Mouse (Mus musculus) limb, embryonic 12.5 days (tissue): ENCODE measurements around the gene Pappa. TPM values are rescaled to one million over a fixed set of nuclear protein-coding genes. Genes with fewer than 3 reads are reported as not detected.
A peak's percentile ranks its signal among the peaks of the same experiment; 100 is the strongest.

ENCODE experiments used
- ATAC-seq: fragments of 200-750 bp; cut with Nextera tagmentation; 2 replicates; pipeline ENCODE4 v1.8.0; 2017; ENCODE audit warnings: low read depth, moderate TSS enrichment; ENCODE audit not compliant: insufficient number of reproducible peaks, insufficient read depth, low FRiP score, low TSS enrichment
- H3K27ac ChIP-seq: fragments of 300-500 bp; sonication (generic); 2 replicates; pipeline ENCODE4 v1.5.1; 2016; ENCODE audit warnings: mild to moderate bottlenecking, moderate library complexity
- H3K27me3 ChIP-seq: fragments of 300-500 bp; sonication (generic); 2 replicates; pipeline ENCODE4 v1.6.1; 2016; ENCODE audit warnings: mild to moderate bottlenecking, moderate library complexity
- H3K36me3 ChIP-seq: fragments of 300-500 bp; sonication (generic); 2 replicates; pipeline ENCODE4 v1.6.1; 2016; ENCODE audit warnings: mild to moderate bottlenecking, moderate library complexity
- H3K4me1 ChIP-seq: fragments of 300-500 bp; sonication (generic); replicated peaks from 2 replicates; pipeline ENCODE4 v1.6.1; 2016
- H3K4me2 ChIP-seq: fragments of 300-500 bp; sonication (generic); 2 replicates; pipeline ENCODE4 v1.6.1; 2016; ENCODE audit warnings: mild to moderate bottlenecking, moderate library complexity
- H3K4me3 ChIP-seq: fragments of 300-500 bp; sonication (generic); replicated peaks from 2 replicates; pipeline ENCODE4 v1.5.1; 2016; ENCODE audit warnings: mild to moderate bottlenecking
- H3K9ac ChIP-seq: fragments of 300-500 bp; sonication (generic); replicated peaks from 2 replicates; pipeline ENCODE4 v1.6.1; 2016; ENCODE audit warnings: mild to moderate bottlenecking, moderate library complexity
- H3K9me3 ChIP-seq: fragments of 300-500 bp; sonication (generic); 2 replicates; pipeline ENCODE4 v1.6.1; 2016; ENCODE audit warnings: mild to moderate bottlenecking, moderate library complexity
- WGBS: fragments of 180-500 bp; shearing (Covaris S2); methylation state at CpG from one replicate; pipeline ENCODE4 v1.1.7; 2016; 5-methylcytosine and 5-hydroxymethylcytosine counted together
- polyA plus RNA-seq: library from polyadenylated mRNA; unstranded; fragments of >200 nt; fragmentation: Nextera tagmentation; extraction: Ambion mirVana; gene quantifications from 2 replicates; pipeline ENCODE4 v1.2.1, GENCODE M21; 2016

Pappa gene
- polyA plus RNA-seq, 1 experiment from 2014 or later: 1.1 TPM

DNA sequence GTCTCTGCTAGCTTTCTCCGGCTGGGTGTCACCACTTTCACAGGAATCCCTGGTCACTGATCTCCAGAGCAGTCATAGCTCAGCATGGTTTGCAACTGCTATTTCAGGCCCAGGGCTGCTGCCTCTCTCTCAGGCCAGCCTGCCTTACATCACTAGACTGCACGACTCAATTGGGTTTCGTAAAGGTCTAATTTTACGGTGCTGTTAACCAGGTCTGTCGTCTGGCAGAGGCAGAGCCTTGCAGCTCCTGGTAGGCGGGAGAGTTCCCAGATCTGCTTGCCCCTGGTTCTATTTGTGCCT is 3.3 kb downstream of the Pappa start:
- Histone ChIP-seq H3K27ac (peak overlapping the region; percentile 87), H3K4me3 (peak overlapping the region; percentile 58; the same call in 1 of the 2 replicates), H3K4me1 (peaks cover 22% of the 10 kb centered on the region), H3K9me3 (no peaks in the 10 kb centered on the region), H3K4me2 (peak overlapping the region; percentile 80), H3K36me3 (no peaks in the 10 kb centered on the region), H3K9ac (no peak overlapping the region), H3K27me3 (peaks cover 27% of the 10 kb centered on the region)
- 3% methylated on average over 6 of the region's 6 CpGs for WGBS
- peak; percentile 44 for ATAC-seq

- WGBS: 54% methylated on average over 3 of the region's 3 CpGs
- no peak for ATAC-seq
- H3K4me1 ChIP-seq: peaks cover 11% of the 10 kb centered on the region
Measured at GRCm38 (mm10) chr4:65132657-65133056, 8.7 kb downstream of the Pappa start.

DNA sequence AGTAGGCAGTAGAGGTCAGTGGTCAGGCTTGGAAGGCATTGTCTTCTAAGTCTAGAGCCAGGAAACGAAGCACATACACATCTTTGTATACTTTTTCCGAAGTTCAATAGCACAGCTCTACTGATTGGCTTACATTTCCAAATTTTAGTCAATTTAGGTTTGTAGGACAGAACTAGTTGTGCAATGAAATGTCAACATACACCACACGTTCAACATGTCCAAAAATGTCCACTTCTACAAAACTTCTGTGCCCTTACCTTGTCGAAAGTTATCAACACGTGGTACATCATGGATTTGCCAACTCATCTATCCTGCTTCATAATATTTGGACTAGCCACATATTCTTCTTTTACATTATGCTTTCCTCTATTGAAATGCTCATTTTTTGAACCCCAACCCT is 10.4 kb downstream of the Pappa start:
- H3K27me3 ChIP-seq: peaks cover 10% of the 10 kb centered on the region; the same call in 1 of the 2 replicates
- H3K9ac ChIP-seq: no peak overlapping the region
- no peaks in the 10 kb centered on the region for H3K36me3 ChIP-seq
- no peaks in the 10 kb centered on the region for H3K9me3 ChIP-seq
- no peak overlapping the region for H3K4me2 ChIP-seq
- no peak for ATAC-seq
- WGBS: 90% methylated on average over 5 of the region's 5 CpGs
- H3K27ac ChIP-seq: no peak overlapping the region
- peaks cover 7% of the 10 kb centered on the region; the same call in 1 of the 2 replicates for H3K4me1 ChIP-seq
- no peak overlapping the region for H3K4me3 ChIP-seq

More at GRCm38 (mm10) chr4:65132657-65133056, 8.7 kb downstream of the Pappa start:
- no peak overlapping the region for H3K9ac ChIP-seq
- H3K27me3 ChIP-seq: peaks cover 19% of the 10 kb centered on the region
- no peak overlapping the region for H3K4me3 ChIP-seq
- no peak overlapping the region for H3K4me2 ChIP-seq
- no peaks in the 10 kb centered on the region for H3K36me3 ChIP-seq
- no peak overlapping the region for H3K27ac ChIP-seq
- no peaks in the 10 kb centered on the region for H3K9me3 ChIP-seq

GRCm38 (mm10) chr4:65135109-65135508 is 11.1 kb downstream of the Pappa start:
- ATAC-seq: no peak
- Histone ChIP-seq H3K4me3 (no peak overlapping the region), H3K9ac (no peak overlapping the region), H3K4me1 (peaks cover 7% of the 10 kb centered on the region; the same call in 1 of the 2 replicates), H3K4me2 (no peak overlapping the region), H3K36me3 (no peaks in the 10 kb centered on the region), H3K27ac (no peak overlapping the region), H3K9me3 (no peaks in the 10 kb centered on the region), H3K27me3 (peaks cover 5% of the 10 kb centered on the region; the same call in 1 of the 2 replicates)
- WGBS: 57% methylated on average over 5 of the region's 5 CpGs

- no peak overlapping the region for H3K4me2 ChIP-seq
- H3K4me3 ChIP-seq: no peak overlapping the region
- H3K4me1 ChIP-seq: peaks cover 7% of the 10 kb centered on the region; the same call in 1 of the 2 replicates
- peaks cover under 1% of the 10 kb centered on the region; the same call in 1 of the 2 replicates for H3K27me3 ChIP-seq
- no peaks in the 10 kb centered on the region for H3K36me3 ChIP-seq
- no peaks in the 10 kb centered on the region for H3K9me3 ChIP-seq
- no peak overlapping the region for H3K9ac ChIP-seq
- ATAC-seq: no peak
- 82% methylated on average over 3 of the region's 3 CpGs for WGBS
- no peak overlapping the region for H3K27ac ChIP-seq
Measured at GRCm38 (mm10) chr4:65136541-65136940, 12.6 kb downstream of the Pappa start.

DNA sequence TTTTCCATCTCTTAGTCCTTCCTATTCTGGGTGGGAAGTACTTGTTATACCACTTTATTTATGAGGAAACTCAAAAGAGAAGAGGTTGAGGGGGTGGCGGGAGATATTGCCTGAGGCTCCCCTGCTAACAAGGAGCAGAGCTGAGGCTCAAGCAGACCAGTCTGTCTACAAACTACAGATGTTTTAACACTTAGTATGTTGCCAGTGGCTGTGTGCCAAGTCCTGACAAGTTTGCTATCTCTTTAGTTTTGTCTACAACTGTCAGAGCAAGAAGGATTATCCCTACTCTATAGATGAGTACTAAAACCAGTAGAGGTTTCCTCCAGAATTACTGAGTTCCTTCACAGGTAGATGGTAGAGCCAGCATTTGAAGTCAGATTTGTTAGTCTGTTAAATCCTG is 23.0 kb downstream of the Pappa start:
- 45% methylated on average over 1 of the region's 1 CpGs for WGBS
- H3K36me3 ChIP-seq: no peaks in the 10 kb centered on the region
- no peak overlapping the region for H3K4me3 ChIP-seq
- no peak overlapping the region for H3K9ac ChIP-seq
- no peaks in the 10 kb centered on the region for H3K9me3 ChIP-seq
- H3K4me2 ChIP-seq: no peak overlapping the region
- no peak for ATAC-seq
- H3K27ac ChIP-seq: no peak overlapping the region
- H3K4me1 ChIP-seq: no peaks in the 10 kb centered on the region
- no peaks in the 10 kb centered on the region; the same call in 1 of the 2 replicates for H3K27me3 ChIP-seq

- WGBS: 81% methylated on average over 2 of the region's 2 CpGs
- Histone ChIP-seq H3K27me3 (no peaks in the 10 kb centered on the region; the same call in 1 of the 2 replicates), H3K4me1 (no peaks in the 10 kb centered on the region), H3K4me3 (no peak overlapping the region), H3K27ac (no peak overlapping the region), H3K36me3 (no peaks in the 10 kb centered on the region), H3K4me2 (no peak overlapping the region), H3K9ac (no peak overlapping the region), H3K9me3 (no peaks in the 10 kb centered on the region)
- no peak for ATAC-seq
Measured at GRCm38 (mm10) chr4:65153601-65154000, 29.6 kb downstream of the Pappa start.

DNA sequence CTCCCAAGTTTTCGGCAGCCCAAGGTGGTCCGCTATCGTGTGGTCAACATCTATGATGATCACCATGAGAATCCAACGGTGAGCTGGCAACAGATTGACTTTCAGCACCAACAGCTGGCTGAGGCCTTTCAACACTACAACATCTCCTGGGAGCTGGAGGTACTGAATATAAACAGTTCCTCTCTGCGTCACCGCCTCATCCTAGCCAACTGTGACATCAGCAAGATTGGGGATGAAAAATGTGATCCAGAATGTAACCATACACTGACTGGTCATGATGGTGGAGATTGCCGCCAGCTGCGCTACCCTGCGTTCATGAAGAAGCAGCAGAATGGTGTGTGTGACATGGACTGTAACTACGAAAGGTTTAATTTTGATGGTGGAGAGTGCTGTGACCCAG is 32.3 kb downstream of the Pappa start:
- no peak overlapping the region for H3K4me2 ChIP-seq
- no peaks in the 10 kb centered on the region for H3K36me3 ChIP-seq
- no peaks in the 10 kb centered on the region for H3K4me1 ChIP-seq
- H3K9me3 ChIP-seq: no peaks in the 10 kb centered on the region
- no peak overlapping the region for H3K9ac ChIP-seq
- no peaks in the 10 kb centered on the region; the same call in 1 of the 2 replicates for H3K27me3 ChIP-seq
- H3K27ac ChIP-seq: no peak overlapping the region
- 94% methylated on average over 10 of the region's 10 CpGs for WGBS
- H3K4me3 ChIP-seq: no peak overlapping the region
- ATAC-seq: no peak

DNA sequence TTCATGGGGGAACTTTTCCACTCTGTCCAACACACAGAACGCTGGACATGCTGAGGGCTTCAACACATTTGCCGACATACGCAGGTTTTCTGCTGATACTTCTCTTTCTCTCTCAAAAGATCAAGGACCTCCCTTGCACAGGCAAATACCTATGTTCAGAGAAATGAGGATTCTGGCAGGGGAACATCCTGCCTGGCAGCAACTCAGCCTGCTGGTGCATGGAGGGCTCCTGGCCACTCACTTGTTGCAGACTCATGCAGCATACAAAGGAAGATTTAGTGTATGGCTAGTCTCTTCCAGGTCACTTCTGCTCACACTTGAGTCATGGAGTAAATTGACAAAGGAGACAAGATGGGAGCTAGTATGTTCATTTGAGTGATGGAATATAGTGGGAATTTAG is 34.7 kb downstream of the Pappa start:
- no peak for ATAC-seq
- H3K4me1 ChIP-seq: peaks cover under 1% of the 10 kb centered on the region; the same call in 1 of the 2 replicates
- H3K9ac ChIP-seq: no peak overlapping the region
- no peaks in the 10 kb centered on the region; the same call in 1 of the 2 replicates for H3K27me3 ChIP-seq
- no peak overlapping the region for H3K27ac ChIP-seq
- H3K4me3 ChIP-seq: no peak overlapping the region
- H3K36me3 ChIP-seq: no peaks in the 10 kb centered on the region
- H3K9me3 ChIP-seq: no peaks in the 10 kb centered on the region
- 91% methylated on average over 3 of the region's 3 CpGs for WGBS
- H3K4me2 ChIP-seq: no peak overlapping the region

- no peaks in the 10 kb centered on the region for H3K9me3 ChIP-seq
- H3K27ac ChIP-seq: no peak overlapping the region
- H3K4me1 ChIP-seq: peaks cover 8% of the 10 kb centered on the region; the same call in 1 of the 2 replicates
- no peak overlapping the region for H3K4me2 ChIP-seq
- no peak overlapping the region for H3K4me3 ChIP-seq
- H3K36me3 ChIP-seq: no peaks in the 10 kb centered on the region
- WGBS: 62% methylated on average over 5 of the region's 5 CpGs
- no peak for ATAC-seq
- no peak overlapping the region for H3K9ac ChIP-seq
- H3K27me3 ChIP-seq: no peaks in the 10 kb centered on the region; the same call in 1 of the 2 replicates
Measured at GRCm38 (mm10) chr4:65159481-65159880, 35.5 kb downstream of the Pappa start.

- no peak for ATAC-seq
- Histone ChIP-seq H3K4me2 (no peak overlapping the region), H3K9me3 (no peaks in the 10 kb centered on the region), H3K27ac (no peak overlapping the region), H3K36me3 (no peaks in the 10 kb centered on the region), H3K4me3 (no peak overlapping the region), H3K27me3 (no peaks in the 10 kb centered on the region), H3K9ac (no peak overlapping the region), H3K4me1 (peaks cover 8% of the 10 kb centered on the region; the same call in 1 of the 2 replicates)
- 68% methylated on average over 3 of the region's 3 CpGs for WGBS
Measured at GRCm38 (mm10) chr4:65163698-65164097, 39.7 kb downstream of the Pappa start.

- no peak overlapping the region for H3K4me2 ChIP-seq
- WGBS: 73% methylated on average over 3 of the region's 3 CpGs
- no peaks in the 10 kb centered on the region for H3K27me3 ChIP-seq
- no peak overlapping the region for H3K4me3 ChIP-seq
- H3K9ac ChIP-seq: no peak overlapping the region
- H3K36me3 ChIP-seq: no peaks in the 10 kb centered on the region
- H3K9me3 ChIP-seq: no peaks in the 10 kb centered on the region
- H3K4me1 ChIP-seq: peaks cover 8% of the 10 kb centered on the region; the same call in 1 of the 2 replicates
- no peak overlapping the region for H3K27ac ChIP-seq
- ATAC-seq: no peak
Measured at GRCm38 (mm10) chr4:65166288-65166835, 42.4 kb downstream of the Pappa start.
